Mouse (Mus musculus) G1E (cell line): ENCODE results near the gene Ddx19b. TPM values are rescaled to one million over a fixed set of nuclear protein-coding genes. Genes with fewer than 3 reads are reported as not detected.
"Not testable (repeated sequence)": the region's sequence is repeated elsewhere in the genome, so short reads cannot be mapped to it uniquely, and the experiment has no call there.

Experiments used
- ATAC-seq: 2 replicates; pipeline ENCODE4 v1.8.0; 2016; ENCODE audit warnings: mild to moderate bottlenecking; ENCODE audit not compliant: insufficient number of reproducible peaks, poor library complexity, low FRiP score, severe bottlenecking; ENCODE audit errors: extremely low read depth
- DNase-seq: peaks from one replicate; pipeline ENCODE4 v3.0.0; 2012; ENCODE audit warnings: low spot score
- H3K27me3 ChIP-seq: 2 replicates; pipeline ENCODE4 v1.6.1; 2012; ENCODE audit warnings: mild to moderate bottlenecking, low read length, inconsistent platforms; ENCODE audit not compliant: insufficient read depth
- H3K36me3 ChIP-seq: replicated peaks from 2 replicates; pipeline ENCODE3; 2012; ENCODE audit warnings: mild to moderate bottlenecking, inconsistent platforms
- H3K4me1 ChIP-seq: 2 replicates; pipeline ENCODE4 v1.6.1; 2012; ENCODE audit warnings: low read depth, low read length, inconsistent platforms, mixed read lengths; ENCODE audit not compliant: insufficient read depth
- H3K4me3 ChIP-seq: 2 replicates; pipeline ENCODE4 v1.5.1; 2012; ENCODE audit warnings: low read depth, mild to moderate bottlenecking, inconsistent platforms, low read length, moderate library complexity, mixed read lengths
- H3K9me3 ChIP-seq: replicated peaks from 2 replicates; pipeline ENCODE4 v1.6.1; 2012; ENCODE audit warnings: inconsistent platforms
- CTCF ChIP-seq: IDR thresholded peaks from 2 replicates; pipeline ENCODE4 v1.5.1; 2012; ENCODE audit warnings: low read depth, low read length, inconsistent platforms, mixed read lengths
- GATA1 ChIP-seq: IDR thresholded peaks from 2 replicates; pipeline ENCODE4 v1.6.1; 2012; ENCODE audit warnings: borderline replicate concordance, low read length, inconsistent platforms, mixed read lengths
- GATA2 ChIP-seq: IDR thresholded peaks from 2 replicates; pipeline ENCODE4 v1.6.1; 2012; ENCODE audit warnings: low read depth, low read length, inconsistent platforms, borderline replicate concordance
- POLR2AphosphoS5 ChIP-seq: IDR thresholded peaks from 2 replicates; pipeline ENCODE4 v1.6.1; 2012; ENCODE audit warnings: low read depth, low read length, inconsistent platforms; ENCODE audit not compliant: insufficient replicate concordance
- TAL1 ChIP-seq: conservative IDR thresholded peaks from 2 replicates; pipeline ENCODE4 v1.6.1; 2012; ENCODE audit warnings: low read depth, low read length, inconsistent platforms, mixed read lengths
- polyA plus RNA-seq: library from polyadenylated mRNA; stranded (reverse); fragments of >175 nt; gene quantifications from 2 replicates; pipeline ENCODE4 v1.2.3, GENCODE M21; 2012
- total RNA-seq, 2 experiments: library from RNA; stranded (forward) in 1 of 2; stranded (reverse) in 1 of 2; fragments of 200-1000 nt in 1 of 2; fragments of >200 nt in 1 of 2; fragmentation: Nextera tagmentation in 1 of 2; gene quantifications; 2 replicates each; pipeline ENCODE4 v1.2.3; 2014 to 2017

Ddx19b gene
- total and polyA plus RNA-seq, 3 experiments: 6.3 to 21.9 (median 17.4) TPM

- Histone ChIP-seq H3K36me3 (peaks cover 99% of the 10 kb centered on the region), H3K27me3 (no peaks in the 10 kb centered on the region), H3K9me3 (no peaks in the 10 kb centered on the region), H3K4me3 (no peak overlapping the region), H3K4me1 (peaks cover 32% of the 10 kb centered on the region)
- DNase-seq (no peak), ATAC-seq (no peak)
- TF ChIP-seq TAL1 (no peak), CTCF (no peak), GATA1 (no peak), GATA2 (no peak), POLR2AphosphoS5 (no peak)
These were observed 64.2 kb downstream of the Ddx19b start for GRCm38 (mm10) chr8:110967326-110967725.

GRCm38 (mm10) chr8:110966586-110966985, 65.0 kb downstream of the Ddx19b start:
- Histone ChIP-seq H3K4me3 (no peak overlapping the region), H3K9me3 (no peaks in the 10 kb centered on the region), H3K4me1 (peaks cover 32% of the 10 kb centered on the region), H3K27me3 (no peaks in the 10 kb centered on the region), H3K36me3 (peaks cover 99% of the 10 kb centered on the region)
- DNase-seq (no peak), ATAC-seq (no peak)
- TF ChIP-seq POLR2AphosphoS5: no peak
- no peak for TF ChIP-seq TAL1
- no peak for TF ChIP-seq GATA2
- no peak for TF ChIP-seq CTCF
- no peak for TF ChIP-seq GATA1

- peaks cover 27% of the 10 kb centered on the region for H3K4me1 ChIP-seq
- peaks cover 98% of the 10 kb centered on the region for H3K36me3 ChIP-seq
- no peak overlapping the region for H3K4me3 ChIP-seq
- ATAC-seq (no peak), DNase-seq (no peak)
- TF ChIP-seq TAL1 (no peak), POLR2AphosphoS5 (no peak), CTCF (no peak), GATA1 (no peak), GATA2 (no peak)
- no peaks in the 10 kb centered on the region for H3K27me3 ChIP-seq
- no peaks in the 10 kb centered on the region for H3K9me3 ChIP-seq
These were observed 66.0 kb downstream of the Ddx19b start for GRCm38 (mm10) chr8:110965594-110965993.

GRCm38 (mm10) chr8:110964666-110965065, 66.9 kb downstream of the Ddx19b start:
- TF ChIP-seq TAL1 (no peak), POLR2AphosphoS5 (no peak), CTCF (no peak)
- H3K4me1 ChIP-seq: peaks cover 29% of the 10 kb centered on the region
- ATAC-seq (no peak), DNase-seq (no peak)
- H3K4me3 ChIP-seq: no peak overlapping the region
- peaks cover 98% of the 10 kb centered on the region for H3K36me3 ChIP-seq
- H3K9me3 ChIP-seq: no peaks in the 10 kb centered on the region
- no peaks in the 10 kb centered on the region for H3K27me3 ChIP-seq

- H3K4me3 ChIP-seq: no peak overlapping the region
- H3K9me3 ChIP-seq: no peaks in the 10 kb centered on the region
- no peaks in the 10 kb centered on the region for H3K27me3 ChIP-seq
- no peak for DNase-seq
- TF ChIP-seq GATA1 (no peak), POLR2AphosphoS5 (no peak), GATA2 (no peak), CTCF (no peak), TAL1 (no peak)
- ATAC-seq: no peak
- H3K36me3 ChIP-seq: peaks cover 98% of the 10 kb centered on the region
- peaks cover 31% of the 10 kb centered on the region for H3K4me1 ChIP-seq
These were observed 68.5 kb downstream of the Ddx19b start for GRCm38 (mm10) chr8:110963051-110963450.

- no peak overlapping the region for H3K4me3 ChIP-seq
These were observed 71.6 kb downstream of the Ddx19b start for GRCm38 (mm10) chr8:110959906-110960305.

GRCm38 (mm10) chr8:110959071-110959780, 72.3 kb downstream of the Ddx19b start:
- Histone ChIP-seq H3K4me1 (peaks cover 45% of the 10 kb centered on the region), H3K9me3 (no peaks in the 10 kb centered on the region), H3K36me3 (peaks cover 98% of the 10 kb centered on the region), H3K27me3 (no peaks in the 10 kb centered on the region), H3K4me3 (no peak overlapping the region)
- TF ChIP-seq GATA1 (no peak), POLR2AphosphoS5 (no peak), GATA2 (no peak), CTCF (no peak), TAL1 (no peak)
- no peak for DNase-seq
- ATAC-seq: no peak

More at GRCm38 (mm10) chr8:110959906-110960305, 71.6 kb downstream of the Ddx19b start:
- TF ChIP-seq POLR2AphosphoS5 (no peak), GATA2 (no peak), CTCF (no peak), GATA1 (no peak), TAL1 (no peak)
- ATAC-seq: no peak
- Histone ChIP-seq H3K27me3 (no peaks in the 10 kb centered on the region), H3K36me3 (peaks cover 98% of the 10 kb centered on the region), H3K9me3 (no peaks in the 10 kb centered on the region), H3K4me1 (peaks cover 40% of the 10 kb centered on the region)
- DNase-seq: no peak

- not testable (repeated sequence) for DNase-seq
These were observed 73.0 kb downstream of the Ddx19b start for GRCm38 (mm10) chr8:110958553-110958952.

More at GRCm38 (mm10) chr8:110958553-110958952, 73.0 kb downstream of the Ddx19b start:
- Histone ChIP-seq H3K36me3 (peaks cover 98% of the 10 kb centered on the region), H3K4me1 (peaks cover 51% of the 10 kb centered on the region)
- not testable (repeated sequence) for H3K4me3 ChIP-seq, ATAC-seq, H3K27me3 ChIP-seq, H3K9me3 ChIP-seq
